Mouse (Mus musculus) spleen, postnatal 4 days (tissue): ENCODE measurements around the gene Camk2b.

ENCODE experiments used
- DNase-seq, 2 experiments: peaks; one replicate each; pipeline ENCODE4 v3.0.0; 2022; ENCODE audit warnings: low spot score in 2 of 2

The Camk2b gene

GRCm38 (mm10) chr11:5947796-5948195, 118.4 kb downstream of the Camk2b start:
- peak in 1 of 2 experiments; percentile 49 for DNase-seq

GRCm38 (mm10) chr11:5945096-5945495, 121.1 kb downstream of the Camk2b start:
- DNase-seq: peak in 1 of 2 experiments; percentile 52

GRCm38 (mm10) chr11:5942966-5943365, 123.2 kb downstream of the Camk2b start:
- DNase-seq: peak in 1 of 2 experiments; percentile 48

- peak in 1 of 2 experiments; percentile 51 for DNase-seq
These were observed 131.6 kb downstream of the Camk2b start for GRCm38 (mm10) chr11:5934531-5934930.

- DNase-seq: peak; percentile 29 to 74
These were observed 134.2 kb downstream of the Camk2b start for GRCm38 (mm10) chr11:5931947-5932346.

- DNase-seq: peak in 1 of 2 experiments; percentile 20
These were observed 135.6 kb downstream of the Camk2b start for GRCm38 (mm10) chr11:5930578-5930977.

GRCm38 (mm10) chr11:5926696-5927220, 139.4 kb downstream of the Camk2b start:
- peak in 1 of 2 experiments; percentile 25 for DNase-seq

GRCm38 (mm10) chr11:5924699-5925098, 141.5 kb downstream of the Camk2b start:
- no peak for DNase-seq

GRCm38 (mm10) chr11:5920323-5920960, 145.7 kb downstream of the Camk2b start:
- peak in 1 of 2 experiments; percentile 56 for DNase-seq
